Mouse (Mus musculus) heart, postnatal 10 days (tissue): ENCODE data around the gene Sdhb. TPM values are rescaled to one million over a fixed set of nuclear protein-coding genes. Genes with fewer than 3 reads are reported as not detected.
A peak's percentile ranks its signal among the peaks of the same experiment; 100 is the strongest.

Experiments
- DNase-seq, 2 experiments: peaks; one replicate each; pipeline ENCODE4 v3.0.0; 2021
- intact Hi-C: fragments of 180-260 bp; cut with DNase I; formaldehyde crosslinking; loops from one replicate; pipeline ENCODE4 v1.15.1; 2025
- total RNA-seq, 2 experiments: library from RNA; stranded (reverse); gene quantifications; 2 replicates each; pipeline ENCODE4 v1.2.3; 2021

Sdhb gene
- 100 to 1,000 TPM; 725 to 746 TPM for total RNA-seq

GRCm38 (mm10) chr4:140960781-140961466 lies at the start of gene Sdhb:
TSS of gene Sdhb (plus strand) at chr4:140961203.
- DNase-seq, result peak; percentile 98
- intact Hi-C loops, result no loop called here

GRCm38 (mm10) chr4:140911416-140911815 lies 49.6 kb upstream of the Sdhb start:
- no peak for DNase-seq
- intact Hi-C loops, result no loop called here

- intact Hi-C loops, result no loop called here
- DNase-seq, result no peak
Measured at GRCm38 (mm10) chr4:140912271-140912833, 48.7 kb upstream of the Sdhb start.

DNA sequence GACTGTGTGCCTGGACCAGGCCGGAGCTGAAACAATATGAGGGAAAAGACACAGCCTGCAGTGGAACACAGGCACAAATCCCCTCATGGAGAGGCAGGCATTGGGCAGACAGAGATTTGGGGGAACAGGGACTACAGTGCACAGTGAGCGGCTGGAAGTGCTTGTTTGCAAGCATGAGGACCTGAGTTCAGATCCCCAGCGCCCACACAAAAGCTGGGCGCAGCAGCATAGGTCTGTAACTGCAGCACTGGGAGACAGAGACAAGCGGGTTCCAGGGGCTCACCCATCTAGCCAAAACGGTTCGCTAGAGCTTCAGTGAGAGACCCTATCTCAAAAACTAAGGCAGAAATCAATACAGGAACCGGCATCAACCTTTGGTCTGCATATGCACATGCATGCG lies 47.4 kb upstream of the Sdhb start:
- intact Hi-C loops, result no loop called here
- DNase-seq, result no peak

DNA sequence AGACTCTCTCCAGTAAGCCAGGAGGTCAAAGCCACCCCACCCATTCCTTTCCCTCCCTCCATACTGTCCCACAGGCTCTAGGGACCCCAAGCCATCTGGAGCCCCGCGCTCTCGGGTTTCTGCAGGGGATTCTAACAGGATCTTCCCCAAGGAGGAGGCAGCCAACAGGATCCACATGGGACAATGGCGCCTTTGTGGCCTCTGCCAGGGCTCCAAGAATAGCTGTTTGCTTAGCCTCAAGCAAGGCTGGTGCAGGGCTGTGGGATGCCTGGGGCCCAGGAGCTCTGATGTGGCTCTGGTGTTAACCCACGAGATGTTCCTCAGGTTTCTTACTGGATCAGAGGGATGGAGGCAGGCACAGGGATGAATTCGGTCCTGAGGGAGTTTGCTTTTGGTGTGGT lies 46.3 kb upstream of the Sdhb start:
- intact Hi-C loops, result no loop called here
- peak; percentile 31 to 47 for DNase-seq

DNA sequence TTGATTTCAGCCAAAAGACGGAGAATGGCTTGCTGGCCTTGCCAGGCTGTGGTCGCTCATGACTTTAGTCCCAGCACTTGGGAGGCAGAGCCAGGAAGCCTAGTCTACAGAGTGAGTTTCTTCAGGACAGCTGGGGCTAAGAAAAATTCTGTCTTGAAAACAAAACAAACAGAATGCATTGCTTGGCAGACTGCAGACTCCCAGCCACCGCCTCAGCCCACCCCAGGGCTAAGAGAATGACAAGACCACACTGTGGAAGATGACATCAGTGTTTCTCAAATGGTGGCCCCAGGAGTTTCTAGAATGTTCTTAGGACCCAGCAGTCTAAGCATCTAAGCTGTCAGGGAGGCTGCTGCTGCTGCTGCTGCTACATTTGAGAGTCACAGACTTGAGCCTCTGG lies 45.8 kb upstream of the Sdhb start:
- peak; percentile 26 to 40 for DNase-seq
- intact Hi-C loops, result no loop called here

GRCm38 (mm10) chr4:140916296-140916695 lies 44.7 kb upstream of the Sdhb start:
- DNase-seq, result no peak
- intact Hi-C loops, result no loop called here

DNA sequence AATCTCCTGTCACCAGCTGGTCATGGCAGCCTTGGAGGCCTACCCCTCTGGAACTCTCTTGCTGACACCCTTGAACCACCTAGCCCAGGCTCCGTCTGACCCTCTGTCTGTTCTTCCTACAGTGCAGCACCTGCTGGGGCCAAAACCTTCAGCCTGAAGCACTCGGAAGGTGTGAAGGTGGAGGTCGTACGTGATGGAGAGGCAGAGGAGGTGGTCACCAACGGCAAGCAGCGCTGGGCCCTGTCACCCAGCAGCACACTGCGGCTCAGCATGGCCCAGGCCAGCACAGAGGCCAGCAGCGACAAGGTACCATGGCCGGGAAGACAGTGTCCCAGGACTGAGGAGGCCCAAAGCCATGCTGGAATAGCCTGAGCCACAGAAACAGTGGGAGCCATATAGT lies 43.6 kb upstream of the Sdhb start:
- intact Hi-C loops, result no loop called here
- no peak for DNase-seq

GRCm38 (mm10) chr4:140919974-140920836 lies 40.8 kb upstream of the Sdhb start:
- intact Hi-C loops, result no loop called here
- no peak for DNase-seq

DNA sequence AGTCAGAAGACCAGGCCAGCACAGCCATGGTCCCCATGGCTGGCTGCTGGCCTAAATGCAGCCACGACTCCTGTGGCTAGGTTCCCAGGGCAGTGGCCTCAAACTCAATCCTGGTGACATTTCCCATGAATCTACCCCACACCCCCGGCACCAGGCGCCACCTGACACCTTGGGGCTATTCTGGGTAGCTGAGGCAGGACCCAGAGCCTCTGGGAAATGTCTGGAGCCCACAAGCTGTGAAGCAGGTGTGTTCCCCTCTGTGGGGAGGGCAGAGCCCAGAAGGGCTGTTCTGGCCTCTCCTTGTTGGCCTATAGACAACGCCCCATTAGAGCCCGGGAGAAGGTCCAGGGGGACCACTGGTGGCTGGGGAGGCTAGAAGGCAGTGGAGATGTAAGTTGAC lies 38.5 kb upstream of the Sdhb start:
- intact Hi-C loops, result no loop called here
- DNase-seq, result no peak

GRCm38 (mm10) chr4:140925648-140926047 lies 35.4 kb upstream of the Sdhb start:
- intact Hi-C loops, result no loop called here
- no peak for DNase-seq

- intact Hi-C loops, result no loop called here
- DNase-seq, result no peak
Measured at GRCm38 (mm10) chr4:140928349-140928748, 32.7 kb upstream of the Sdhb start.

GRCm38 (mm10) chr4:140929745-140930144 lies 31.3 kb upstream of the Sdhb start:
- intact Hi-C loops, result no loop called here
- no peak for DNase-seq

- intact Hi-C loops, result no loop called here
- no peak for DNase-seq
Measured at GRCm38 (mm10) chr4:140930900-140931470, 30.0 kb upstream of the Sdhb start.

- DNase-seq, result no peak
- intact Hi-C loops, result no loop called here
Measured at GRCm38 (mm10) chr4:140935643-140936042, 25.4 kb upstream of the Sdhb start.

DNA sequence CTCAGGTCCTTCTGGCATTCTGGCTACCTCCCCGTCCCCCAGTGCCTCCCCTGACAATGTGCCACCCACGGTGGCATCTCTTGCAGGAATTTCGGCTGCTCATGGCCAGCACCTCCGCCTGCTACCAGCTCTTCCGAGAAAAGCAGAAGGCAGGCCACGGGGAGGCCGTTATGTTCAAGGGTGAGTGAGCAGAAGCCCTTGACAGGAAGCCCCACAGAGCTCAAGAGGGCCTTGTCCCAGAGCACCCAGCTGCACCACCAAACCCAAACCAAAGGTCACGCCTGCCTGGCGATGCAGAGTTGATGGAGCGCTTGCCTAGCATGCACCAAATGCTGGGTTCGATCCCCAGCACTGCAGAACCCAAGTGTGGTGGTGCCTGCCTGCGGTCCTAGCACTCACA lies 16.6 kb upstream of the Sdhb start:
- intact Hi-C loops, result no loop called here
- no peak for DNase-seq

GRCm38 (mm10) chr4:140944961-140945442 lies 16.0 kb upstream of the Sdhb start:
- intact Hi-C loops, result no loop called here
- DNase-seq, result no peak

DNA sequence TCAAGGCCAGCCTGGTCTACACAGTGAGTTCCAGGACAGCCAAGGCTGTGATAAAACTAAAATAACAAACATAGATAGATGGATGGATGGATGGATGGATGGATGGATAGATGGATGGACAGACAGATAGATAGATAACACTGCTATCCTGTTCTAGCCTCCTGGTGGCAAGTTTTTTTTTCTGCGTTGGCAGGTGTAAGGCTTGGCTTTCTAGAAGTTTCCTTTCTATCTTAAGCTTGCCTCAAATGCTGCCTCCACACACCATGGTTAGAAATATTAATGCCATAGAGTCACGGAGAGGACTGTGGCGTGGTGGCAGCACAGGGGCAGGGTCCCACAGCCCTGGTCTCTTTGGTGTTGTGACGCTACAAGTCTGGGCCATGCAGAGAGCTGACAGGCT lies 15.4 kb upstream of the Sdhb start:
- intact Hi-C loops, result no loop called here
- no peak for DNase-seq

GRCm38 (mm10) chr4:140946048-140946447 lies 15.0 kb upstream of the Sdhb start:
- intact Hi-C loops, result no loop called here

DNA sequence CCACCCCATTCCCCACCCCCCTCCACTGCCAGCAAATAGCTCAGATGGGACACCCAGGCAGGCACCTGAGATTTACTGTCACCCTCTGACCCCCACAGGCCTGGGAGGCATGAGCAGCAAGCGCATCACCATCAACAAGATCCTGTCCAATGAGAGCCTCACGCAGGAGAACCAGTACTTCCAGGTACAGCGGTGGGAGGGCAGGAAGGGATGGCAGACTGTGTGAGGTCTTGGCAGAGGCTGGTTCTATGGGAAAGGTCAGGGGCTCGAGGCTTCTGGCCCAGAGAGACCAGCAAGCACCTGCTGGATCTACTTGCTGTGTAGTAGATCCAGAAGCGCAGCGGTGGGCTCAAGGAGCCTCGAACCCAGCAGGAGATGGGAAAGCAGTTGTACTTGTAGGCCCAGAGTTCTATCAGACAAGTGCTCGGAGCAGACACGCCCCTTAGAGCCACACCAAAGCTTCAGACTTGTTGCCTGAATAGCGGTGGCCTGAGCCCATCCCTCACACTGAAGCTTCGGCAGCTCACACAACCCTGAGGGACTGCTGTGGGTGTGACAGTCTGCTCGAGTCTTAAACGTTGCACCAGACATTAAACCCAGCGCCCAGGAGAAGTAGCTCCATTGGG lies 14.3 kb upstream of the Sdhb start:
- DNase-seq, result no peak
- intact Hi-C loops, result no loop called here

More at GRCm38 (mm10) chr4:140946048-140946447, 15.0 kb upstream of the Sdhb start:
- DNase-seq, result no peak
